Comparison of ENCODE assay signal across 8 mouse cellular contexts in the genomic region with DNA sequence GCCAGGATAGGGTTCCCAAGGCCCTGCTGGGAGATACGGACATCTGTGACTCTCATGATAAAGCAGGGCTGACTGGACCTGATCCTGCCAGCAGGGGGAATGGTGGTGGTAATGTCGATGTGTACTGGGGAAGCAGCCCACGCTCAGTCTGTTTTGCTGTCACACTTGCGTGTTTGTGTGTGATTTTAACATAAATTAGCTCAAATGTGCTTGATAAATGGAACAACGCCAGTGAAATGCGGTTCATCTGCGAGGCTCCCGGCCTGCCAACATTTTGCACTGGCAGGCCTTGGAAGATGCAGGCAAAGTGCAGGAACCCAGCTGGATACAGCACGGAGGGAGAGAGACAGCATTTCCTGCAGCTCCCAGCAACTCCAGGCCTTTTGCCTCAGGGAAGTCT.
DNase-seq lines count a peak whose midpoint lies in the region; ATAC-seq and TF ChIP-seq lines count a peak whose summit lies in the region.

No protein-coding gene starts in this region.

- DNase-seq in kidney, postnatal 10 days, result peak; percentile 43
- no peak for DNase-seq in kidney, postnatal 25 days
- DNase-seq in cerebellum, adult 2 months, result peak; percentile 66 to 68
- DNase-seq in frontal cortex, postnatal 25 days (ENCODE audit: low spot score in 2 of 2), result peak; percentile 31 to 34
- DNase-seq in left cerebral cortex, adult 8-10 months (ENCODE audit: low spot score in 2 of 2), result peak; percentile 28 to 77
- peak; percentile 71 to 88 for DNase-seq in right cerebral cortex, postnatal 10 days (ENCODE audit: low spot score in 2 of 2)
- DNase-seq in liver, embryonic 11.5 days (ENCODE audit: low spot score), result no peak
- no peak for DNase-seq in urinary bladder, postnatal 4 days (ENCODE audit: low spot score in 2 of 2)

- peak overlapping the region; percentile 29; the same call in 1 of the 2 replicates for H3K27ac ChIP-seq in cerebellum, adult 2 months (ENCODE audit: insufficient read depth, low read length)
- no peak overlapping the region for H3K27ac ChIP-seq in liver, embryonic 11.5 days (ENCODE audit: low read depth, low read length)

- no peak for ATAC-seq in liver, embryonic 11.5 days (replicated peaks; ENCODE audit: low FRiP score)

- H3K27me3 ChIP-seq in cerebellum, adult 2 months (ENCODE audit: control insufficient read depth, insufficient read depth, low read length), result no peaks in the 10 kb centered on the region
- no peaks in the 10 kb centered on the region for H3K27me3 ChIP-seq in liver, embryonic 11.5 days (replicated peaks; ENCODE audit: control insufficient read depth, insufficient read depth, low read length)

- WGBS in cerebellum, adult 2 months, result 7% methylated on average over 9 of the region's 9 CpGs
- WGBS in liver, embryonic 11.5 days, result 46% methylated on average over 9 of the region's 9 CpGs

- peak; percentile 61 for TF ChIP-seq CTCF in cerebellum, adult 2 months (IDR thresholded peaks at IDR 0.05; ENCODE audit: borderline replicate concordance, insufficient read depth, low read depth, low read length)

- H3K9ac ChIP-seq in liver, embryonic 11.5 days (ENCODE audit: low read depth, low read length), result no peak overlapping the region

- H3K4me1 ChIP-seq in cerebellum, adult 2 months (ENCODE audit: control insufficient read depth, insufficient read depth, low read length), result peaks cover 7% of the 10 kb centered on the region
- H3K4me1 ChIP-seq in liver, embryonic 11.5 days (replicated peaks; ENCODE audit: control insufficient read depth, insufficient read depth, low read length), result no peaks in the 10 kb centered on the region

- no peaks in the 10 kb centered on the region for H3K9me3 ChIP-seq in liver, embryonic 11.5 days (ENCODE audit: control insufficient read depth, low read length)

- H3K4me2 ChIP-seq in liver, embryonic 11.5 days, result no peak overlapping the region

- no peaks in the 10 kb centered on the region for H3K36me3 ChIP-seq in liver, embryonic 11.5 days (ENCODE audit: control insufficient read depth, insufficient read depth, low read length)

- TF ChIP-seq POLR2A in cerebellum, adult 2 months (IDR thresholded peaks at IDR 0.05; ENCODE audit: borderline replicate concordance, insufficient read depth, low read length), result no peak

- no peak overlapping the region for H3K4me3 ChIP-seq in cerebellum, adult 2 months (replicated peaks; ENCODE audit: insufficient read depth, low read depth, low read length)
- H3K4me3 ChIP-seq in liver, embryonic 11.5 days (ENCODE audit: low read depth, low read length), result no peak overlapping the region

Comparison
In these comparisons a context has a peak if more than half of its experiments do, and no peak if none do; other contexts are left out.
1. DNase-seq: peak in kidney, postnatal 10 days (single experiment), cerebellum, adult 2 months (2 of 2), frontal cortex, postnatal 25 days (2 of 2), left cerebral cortex, adult 8-10 months (2 of 2) and right cerebral cortex, postnatal 10 days (2 of 2); none in kidney, postnatal 25 days (0 of 2), liver, embryonic 11.5 days (single experiment) and urinary bladder, postnatal 4 days (0 of 2).